Mouse (Mus musculus): ENCODE results near the gene Eif3g.

Eif3g gene

GRCm38 (mm10) chr9:20859926-20860325 is 38.5 kb downstream of the Eif3g start:
- DNase-seq (ENCODE audit: low read depth, low spot score) = no peak

GRCm38 (mm10) chr9:20857131-20857530 is 41.3 kb downstream of the Eif3g start:
- no peak for DNase-seq (ENCODE audit: low read depth, low spot score)

- DNase-seq (ENCODE audit: low read depth, low spot score) = no peak
These were observed 48.2 kb downstream of the Eif3g start for GRCm38 (mm10) chr9:20850179-20850578.
